Mouse (Mus musculus) liver, embryonic 14.5 days (tissue): ENCODE measurements around the gene Slc16a11.
A peak's percentile ranks its signal among the peaks of the same experiment; 100 is the strongest.

Experiments used
- CTCF ChIP-seq: IDR thresholded peaks from 2 replicates; pipeline ENCODE4 v1.5.1; 2016; ENCODE audit warnings: antibody characterized with exemption, low read depth, control low read depth
- EP300 ChIP-seq: IDR thresholded peaks from 2 replicates; pipeline ENCODE4 v1.6.1; 2016; ENCODE audit warnings: antibody characterized with exemption, low read depth

DNA sequence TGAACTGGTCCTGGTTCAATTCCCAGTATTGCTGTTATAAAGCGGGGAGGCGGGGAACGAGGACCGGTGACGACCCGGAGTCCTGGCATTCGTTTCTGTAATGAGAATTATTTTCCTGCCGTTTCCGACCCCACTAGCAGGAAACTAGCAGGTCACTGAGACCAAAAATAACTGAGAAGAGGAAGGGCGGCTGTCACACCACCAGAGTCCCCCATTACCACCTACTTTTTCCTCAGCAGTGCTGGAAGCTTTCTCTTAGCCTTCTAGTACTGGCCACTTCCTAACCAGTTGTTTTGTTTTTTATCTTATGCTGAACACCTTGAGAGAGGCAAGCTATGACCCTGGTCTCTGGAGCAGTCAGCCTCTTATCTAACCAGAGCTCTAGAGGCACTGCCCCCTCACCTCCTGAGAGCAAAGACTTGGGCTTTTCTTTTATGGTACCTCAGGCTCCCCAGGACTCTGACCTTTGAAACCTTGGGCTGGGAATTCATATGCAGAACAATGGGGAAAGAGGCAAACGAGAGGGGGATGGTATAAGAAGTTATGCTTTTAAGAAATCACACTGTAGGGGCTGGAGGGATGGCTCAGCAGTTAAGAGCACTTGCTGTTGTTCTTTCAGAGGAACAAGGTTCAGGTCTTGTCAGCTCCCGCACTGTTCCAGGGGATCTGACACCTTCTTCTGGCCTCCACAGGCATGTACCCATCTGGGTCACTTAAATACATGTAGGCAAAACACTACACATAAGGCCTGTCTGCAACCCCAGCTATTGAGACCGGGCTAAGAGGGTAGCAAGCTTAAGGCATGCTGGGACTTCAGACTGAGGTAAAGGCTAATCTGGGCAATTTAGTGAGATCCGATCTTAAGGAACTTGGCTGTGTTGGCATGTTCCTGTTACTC is 9.3 kb downstream of the Slc16a11 start:
- TF ChIP-seq CTCF = no peak
- TF ChIP-seq EP300 = peak; percentile 84
